Mouse (Mus musculus) MEL (cell line): ENCODE data around the gene Fbxl2. TPM values are rescaled to one million over a fixed set of nuclear protein-coding genes. Genes with fewer than 3 reads are reported as not detected.

Experiments used
- DNase-seq: peaks from one replicate; pipeline ENCODE4 v3.0.0; 2011; ENCODE audit warnings: low read depth, low spot score
- H3K27ac ChIP-seq: 2 replicates; pipeline ENCODE4 v1.5.1; 2012; ENCODE audit warnings: low read depth, mild to moderate bottlenecking, control low read depth, low read length, moderate library complexity; ENCODE audit not compliant: control insufficient read depth
- H3K27me3 ChIP-seq, 2 experiments: fragments of 150-350 bp in 1 of 2; sonication (generic) in 1 of 2; 2 replicates each; pipeline ENCODE4 v1.6.1; 2012; ENCODE audit warnings: low read length in 2 of 2, mild to moderate bottlenecking in 2 of 2, improper control_type of control experiment in 1 of 2, moderate library complexity in 1 of 2; ENCODE audit not compliant: insufficient read depth in 2 of 2, control insufficient read depth in 1 of 2
- H3K36me3 ChIP-seq, 2 experiments: 2 replicates each; pipeline ENCODE4 v1.6.1; 2012 to 2014; ENCODE audit warnings: low read length in 2 of 2, improper control_type of control experiment in 1 of 2, inconsistent platforms in 1 of 2, mild to moderate bottlenecking in 1 of 2; ENCODE audit not compliant: insufficient read depth in 2 of 2, control insufficient read depth in 1 of 2
- H3K4me1 ChIP-seq, 2 experiments: fragments of 150-350 bp in 1 of 2; sonication (generic) in 1 of 2; 2 replicates each; pipeline ENCODE4 v1.6.1; 2012; ENCODE audit warnings: low read length in 2 of 2, improper control_type of control experiment in 1 of 2, mild to moderate bottlenecking in 1 of 2; ENCODE audit not compliant: insufficient read depth in 2 of 2, control insufficient read depth in 1 of 2
- H3K4me3 ChIP-seq, 2 experiments: fragments of 150-350 bp in 1 of 2; sonication (generic) in 1 of 2; 2 replicates each; pipeline ENCODE4 v1.5.1; 2012; ENCODE audit warnings: low read depth in 2 of 2, low read length in 2 of 2, mild to moderate bottlenecking in 2 of 2, moderate library complexity in 2 of 2, control low read depth in 1 of 2, improper control_type of control experiment in 1 of 2; ENCODE audit not compliant: control insufficient read depth in 1 of 2, insufficient read depth in 1 of 2
- H3K79me2 ChIP-seq: 2 replicates; pipeline ENCODE4 v1.6.1; 2012; ENCODE audit warnings: mild to moderate bottlenecking, low read length, moderate library complexity; ENCODE audit not compliant: control insufficient read depth, poor library complexity, insufficient read depth
- H3K9ac ChIP-seq: 2 replicates; pipeline ENCODE4 v1.6.1; 2012; ENCODE audit warnings: low read depth, mild to moderate bottlenecking, control low read depth, low read length, moderate library complexity; ENCODE audit not compliant: control insufficient read depth, poor library complexity, severe bottlenecking
- H3K9me3 ChIP-seq: fragments of 150-350 bp; sonication (generic); replicated peaks from 2 replicates; pipeline ENCODE4 v1.6.1; 2012; ENCODE audit warnings: mild to moderate bottlenecking, low read length, improper control_type of control experiment, moderate library complexity; ENCODE audit not compliant: insufficient read depth
- EP300 ChIP-seq, 2 experiments: IDR thresholded peaks; 2 replicates each; pipeline ENCODE4 v1.6.1; 2011; ENCODE audit warnings: improper control_type of control experiment in 2 of 2, low read length in 2 of 2, low read depth in 1 of 2, mild to moderate bottlenecking in 1 of 2
- ETS1 ChIP-seq: IDR thresholded peaks from 2 replicates; pipeline ENCODE4 v1.6.1; 2012; ENCODE audit warnings: low read depth, mild to moderate bottlenecking, inconsistent platforms, low read length, improper control_type of control experiment, moderate library complexity
- HCFC1 ChIP-seq: IDR thresholded peaks from 2 replicates; pipeline ENCODE4 v1.6.1; 2012; ENCODE audit warnings: low read depth, mild to moderate bottlenecking, inconsistent platforms, low read length, improper control_type of control experiment, moderate library complexity
- MAFK ChIP-seq: IDR thresholded peaks from 2 replicates; pipeline ENCODE4 v1.6.1; 2011; ENCODE audit warnings: low read depth, mild to moderate bottlenecking, low read length, improper control_type of control experiment, borderline replicate concordance
- MEF2A ChIP-seq: IDR thresholded peaks from 2 replicates; pipeline ENCODE4 v1.6.1; 2014; ENCODE audit warnings: low read depth, mild to moderate bottlenecking, inconsistent platforms, low read length, improper control_type of control experiment; ENCODE audit not compliant: poor library complexity, insufficient replicate concordance, severe bottlenecking; ENCODE audit errors: extremely low read depth
- RAD21 ChIP-seq: IDR thresholded peaks from 2 replicates; pipeline ENCODE4 v1.6.1; 2011; ENCODE audit warnings: mild to moderate bottlenecking, low read depth, low read length, improper control_type of control experiment
- polyA plus RNA-seq, 2 experiments: library from polyadenylated mRNA; stranded (reverse) in 1 of 2; unstranded in 1 of 2; fragments of >175 nt in 1 of 2; fragments of >200 nt in 1 of 2; gene quantifications; 2 replicates each; pipeline versions ENCODE4 v1.2.1 to v1.2.4; 2012; ENCODE audit warnings: low replicate concordance in 2 of 2, low read depth in 1 of 2; ENCODE audit not compliant: insufficient read length in 2 of 2, insufficient read depth in 1 of 2, missing spikeins in 1 of 2
- total RNA-seq: library from RNA; depleted of rRNA; stranded (reverse); fragments of 300-350 nt; gene quantifications from 2 replicates; pipeline ENCODE4 v1.2.3, GENCODE M21; 2012

Gene Fbxl2
- total and polyA plus RNA-seq, 3 experiments = 1.8 to 3.0 TPM; not detected in 1

DNA sequence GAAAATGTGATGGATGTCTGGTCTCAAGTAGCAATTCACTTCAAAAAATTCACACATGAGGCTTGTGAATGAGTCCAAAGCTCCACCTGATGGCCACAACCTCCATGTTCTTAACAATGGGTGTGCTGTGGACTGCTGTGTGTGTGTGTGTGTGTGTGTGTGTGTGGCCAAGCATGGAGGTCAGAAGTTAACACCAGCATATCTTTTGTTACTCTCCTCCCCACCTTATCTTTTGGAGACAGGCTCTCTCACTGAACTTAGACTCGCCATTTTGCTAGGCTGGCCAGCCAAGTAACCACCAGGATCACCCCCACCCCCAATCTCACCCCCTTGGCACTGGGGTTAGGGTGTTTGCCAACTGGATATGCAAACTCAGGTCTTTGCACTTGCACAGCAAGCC, 32.0 kb downstream of the Fbxl2 start:
- H3K79me2 ChIP-seq = no peaks in the 10 kb centered on the region
- TF ChIP-seq RAD21 = no peak
- H3K4me3 ChIP-seq = no peak overlapping the region
- H3K27ac ChIP-seq = no peak overlapping the region
- no peaks in the 10 kb centered on the region for H3K27me3 ChIP-seq
- peaks cover 2 to 13% of the 10 kb centered on the region in 2 experiments; a peak in 3 of 4 replicates for H3K4me1 ChIP-seq
- H3K9ac ChIP-seq = no peak overlapping the region
- H3K36me3 ChIP-seq = peaks cover 0 to 6% of the 10 kb centered on the region in 2 experiments; a peak in 2 of 4 replicates
- no peak for DNase-seq
- H3K9me3 ChIP-seq = no peaks in the 10 kb centered on the region

DNA sequence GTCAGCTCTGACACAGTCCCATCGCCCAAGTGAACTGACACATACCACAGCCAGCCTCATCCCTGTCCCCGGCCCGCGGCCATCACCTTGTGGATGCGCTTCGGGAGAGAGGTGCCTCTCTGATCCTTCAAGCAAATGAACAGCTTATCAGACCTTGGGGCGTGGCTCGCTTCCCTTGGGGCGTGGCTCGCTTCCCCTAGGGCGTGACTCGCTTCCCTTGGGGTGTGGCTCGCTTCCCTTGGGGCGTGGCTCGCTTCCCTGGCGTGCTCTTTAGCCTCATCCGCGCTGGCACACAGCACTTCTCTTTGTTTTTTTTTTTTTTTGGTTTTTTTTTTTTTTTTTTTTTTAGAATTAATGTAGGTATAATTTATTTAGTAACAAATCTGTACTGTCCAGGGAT, 34.8 kb downstream of the Fbxl2 start:
- 0 out of 4 replicates have a peak, but pooled peaks of 1 of the 2 experiments have one; percentile 4 for TF ChIP-seq EP300 (IDR thresholded peaks at IDR 0.05; ENCODE audit: low read depth in 1 of 2, low read length in 2 of 2)
- no peak for TF ChIP-seq HCFC1
- H3K4me3 ChIP-seq = no peak overlapping the region
- H3K4me1 ChIP-seq = peaks cover 0 to 3% of the 10 kb centered on the region in 2 experiments; a peak in 3 of 4 replicates
- H3K9ac ChIP-seq = no peak overlapping the region
- DNase-seq = peak; percentile 28
- H3K27ac ChIP-seq = no peak overlapping the region
- H3K36me3 ChIP-seq = peaks cover 0 to 3% of the 10 kb centered on the region in 2 experiments; a peak in 2 of 4 replicates
- no peaks in the 10 kb centered on the region for H3K27me3 ChIP-seq
- no peaks in the 10 kb centered on the region for H3K9me3 ChIP-seq
- H3K79me2 ChIP-seq = no peaks in the 10 kb centered on the region

DNA sequence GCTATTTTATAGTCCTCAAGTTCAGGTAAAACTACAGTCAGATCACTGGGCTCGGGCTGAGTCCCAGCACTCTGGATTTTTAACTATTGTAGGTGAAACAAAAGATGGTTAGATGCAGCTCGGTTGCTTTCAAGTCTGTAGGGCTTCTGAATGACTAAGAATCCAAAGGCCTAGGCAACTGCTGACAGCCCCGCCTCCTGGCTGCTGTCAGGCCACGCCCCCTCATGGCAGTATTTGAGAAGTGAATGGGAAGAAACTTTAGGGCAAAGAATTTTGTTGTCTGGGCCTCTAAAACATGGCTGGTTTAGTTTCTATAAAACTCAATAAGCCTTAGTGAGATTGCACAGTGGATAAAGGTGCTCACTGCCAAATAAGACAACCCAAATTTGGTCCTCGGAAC, 36.5 kb downstream of the Fbxl2 start:
- Histone ChIP-seq H3K36me3 (no peaks in the 10 kb centered on the region), H3K27me3 (no peaks in the 10 kb centered on the region), H3K79me2 (no peaks in the 10 kb centered on the region)
- no peak for TF ChIP-seq MAFK
- TF ChIP-seq, all 39 proteins: peak for 0
- Histone ChIP-seq H3K9ac (no peak overlapping the region), H3K4me1 (no peaks in the 10 kb centered on the region; a peak in 1 of 4 replicates), H3K27ac (no peak overlapping the region), H3K9me3 (no peaks in the 10 kb centered on the region), H3K4me3 (no peak overlapping the region)
- DNase-seq = no peak

- Histone ChIP-seq H3K4me1 (no peaks in the 10 kb centered on the region; a peak in 1 of 4 replicates), H3K9me3 (no peaks in the 10 kb centered on the region), H3K27ac (no peak overlapping the region), H3K9ac (no peak overlapping the region), H3K79me2 (no peaks in the 10 kb centered on the region), H3K36me3 (no peaks in the 10 kb centered on the region), H3K27me3 (no peaks in the 10 kb centered on the region), H3K4me3 (no peak overlapping the region)
- TF ChIP-seq MAFK (no peak), MEF2A (no peak), ETS1 (no peak)
- no peak for DNase-seq
Measured at GRCm38 (mm10) chr9:114007850-114008350, 38.1 kb downstream of the Fbxl2 start.
